Comparison of ENCODE assay signal across 8 mouse cellular contexts in genomic region chr1:194111931-194112330, GRCm38 (mm10).
"Had no signal": no experiment of that assay in that cellular context is flagged by ENCODE, and none has a peak within 500 bp of the region (broad histone marks: within the 10 kb centered on the region; RNA-seq: fewer than 3 reads in every experiment).

No protein-coding gene starts in this region.

- DNase-seq: liver, postnatal 0 days; lung, adult 2 months; lung, postnatal 14 days; lung, postnatal 36 days; right cerebral cortex, postnatal 25 days; thymus, adult 2 months; thymus, postnatal 25 days; thymus, postnatal 4 days had no signal
